Mouse (Mus musculus): ENCODE data around the gene Timd2.

DNA sequence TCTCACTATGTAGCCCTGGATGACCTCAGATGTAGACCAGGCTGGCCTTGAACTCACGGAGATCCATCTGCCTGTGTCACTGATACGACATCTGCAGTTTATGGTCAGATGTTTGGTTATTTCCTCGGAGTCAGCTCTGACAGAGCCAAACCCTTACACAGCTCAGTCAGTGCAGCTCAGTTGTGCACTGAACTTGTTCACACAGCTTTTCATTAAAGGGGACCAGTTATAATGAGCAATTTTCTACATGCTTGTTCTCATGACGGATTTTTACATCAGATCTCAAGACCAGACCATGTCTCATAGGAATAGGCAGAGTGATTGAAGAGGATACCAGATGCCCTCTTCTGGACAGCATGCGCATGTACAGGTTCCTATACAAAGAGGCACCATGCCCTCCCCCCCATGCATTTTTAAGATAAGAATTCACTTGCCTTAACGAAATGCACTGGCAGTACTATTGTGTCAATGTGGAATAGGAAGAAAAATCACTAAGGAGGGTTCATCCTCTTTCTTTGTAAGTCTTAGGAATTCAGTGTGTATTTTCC lies 26.5 kb upstream of the Timd2 start:
- peak; percentile 62 for TF ChIP-seq CTCF (IDR thresholded peaks at IDR 0.05; ENCODE audit: low read depth)
- TF ChIP-seq EP300 (optimal IDR thresholded peaks at IDR 0.05), result no peak
